In the genomic region with DNA sequence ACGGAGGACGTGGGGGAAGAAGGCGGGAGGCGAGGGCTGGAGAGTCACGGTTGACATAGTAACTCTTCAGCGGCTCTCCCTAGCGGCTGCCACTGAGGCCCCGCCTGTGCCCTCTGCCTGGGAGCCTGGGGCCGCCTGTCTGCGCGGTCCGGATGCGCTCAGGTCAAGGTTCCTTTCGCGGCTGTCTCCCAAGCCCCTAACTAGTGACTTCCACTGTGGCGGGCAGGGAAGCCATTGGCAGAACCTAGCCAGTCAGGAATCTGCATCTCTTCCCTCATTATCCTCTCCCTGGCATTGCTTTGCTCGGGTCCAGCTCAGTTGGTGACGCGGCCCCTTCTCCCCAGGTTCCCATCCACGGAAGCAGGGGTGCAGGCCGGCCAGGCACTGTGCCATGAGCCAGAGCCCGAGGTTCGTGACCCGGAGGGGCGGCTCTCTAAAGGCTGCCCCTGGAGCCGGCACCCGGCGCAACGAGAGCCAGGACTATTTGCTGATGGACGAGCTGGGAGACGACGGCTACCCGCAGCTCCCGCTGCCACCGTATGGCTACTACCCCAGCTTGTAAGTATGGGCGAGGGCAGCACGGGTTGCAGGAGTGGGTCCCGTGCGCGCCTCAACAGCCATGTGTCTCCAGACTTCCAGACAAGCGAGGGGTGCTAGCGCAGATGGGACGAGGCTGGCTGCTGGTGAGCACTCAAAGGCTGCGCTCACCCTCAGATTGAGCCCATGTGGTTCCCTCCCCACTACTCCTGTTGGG, we compare ENCODE assay signal across 8 mouse cellular contexts. TPM values are rescaled to one million over a fixed set of nuclear protein-coding genes. Genes with fewer than 3 reads are reported as not detected.
A peak's percentile ranks its signal among the peaks of the same experiment; 100 is the strongest.
DNase-seq lines count a peak whose midpoint lies in the region; ATAC-seq lines count a peak whose summit lies in the region.

A gene (plus strand): TSS at position 102 of the 754 bp plus-strand sequence.

- H3K27me3 ChIP-seq in forebrain, embryonic 16.5 days (replicated peaks; ENCODE audit: control insufficient read depth, insufficient read depth, low read length) = no peaks in the 10 kb centered on the region
- H3K27me3 ChIP-seq in intestine, embryonic 15.5 days (replicated peaks) = 0 out of 2 replicates have a peak, but pooled peaks cover 3% of the 10 kb centered on the region

- WGBS in forebrain, embryonic 16.5 days = under 1% methylated on average over 44 of the region's 44 CpGs
- WGBS in intestine, embryonic 15.5 days = 1% methylated on average over 44 of the region's 44 CpGs

- H3K27ac ChIP-seq in forebrain, embryonic 16.5 days (ENCODE audit: low read length) = no peak within 1 kb of the TSS
- no peak within 1 kb of the TSS for H3K27ac ChIP-seq in intestine, embryonic 15.5 days

- peak; percentile 66 for DNase-seq in ES-CJ7 (ENCODE audit: low read depth, low spot score)
- peak; percentile 52 for DNase-seq in adrenal gland, postnatal 14 days
- DNase-seq in left cerebral cortex, postnatal 25 days (ENCODE audit: low spot score in 2 of 2) = peak; percentile 13 to 24
- DNase-seq in right cerebral cortex, postnatal 14 days = peak; percentile 26
- DNase-seq in adipocyte (ENCODE audit: low spot score) = no peak

- intact Hi-C loops in left cerebral cortex, postnatal 25 days (cut with DNase I) = no loop called here

- ATAC-seq in forebrain, embryonic 16.5 days = peak; percentile 93
- ATAC-seq in intestine, embryonic 15.5 days = peak; percentile 95
- peak; percentile 93 for ATAC-seq in megakaryocyte progenitor cell, adult 5-6 weeks (replicated peaks; ENCODE audit: poor library complexity)

- no peaks in the 10 kb centered on the region for H3K36me3 ChIP-seq in forebrain, embryonic 16.5 days (ENCODE audit: control insufficient read depth, insufficient read depth)
- H3K36me3 ChIP-seq in intestine, embryonic 15.5 days = no peaks in the 10 kb centered on the region

- H3K4me1 ChIP-seq in forebrain, embryonic 16.5 days (replicated peaks; ENCODE audit: control insufficient read depth, insufficient read depth, low read length) = peaks cover 4% of the 10 kb centered on the region
- H3K4me1 ChIP-seq in intestine, embryonic 15.5 days (replicated peaks) = peaks cover 5% of the 10 kb centered on the region; the same call in 1 of the 2 replicates

- H3K9me3 ChIP-seq in forebrain, embryonic 16.5 days (ENCODE audit: control insufficient read depth, low read length) = no peaks in the 10 kb centered on the region
- H3K9me3 ChIP-seq in intestine, embryonic 15.5 days = no peaks in the 10 kb centered on the region

- H3K4me3 ChIP-seq in forebrain, embryonic 16.5 days (replicated peaks; ENCODE audit: low read length) = peak within 1 kb of the TSS; percentile 53
- H3K4me3 ChIP-seq in intestine, embryonic 15.5 days (replicated peaks) = peak within 1 kb of the TSS; percentile 46

- H3K9ac ChIP-seq in forebrain, embryonic 16.5 days (replicated peaks; ENCODE audit: low read depth, low read length) = peak within 1 kb of the TSS; percentile 58
- peak within 1 kb of the TSS; percentile 43 for H3K9ac ChIP-seq in intestine, embryonic 15.5 days

- H3K4me2 ChIP-seq in forebrain, embryonic 16.5 days (ENCODE audit: low read length) = peak within 1 kb of the TSS; percentile 95
- peak within 1 kb of the TSS; percentile 91 for H3K4me2 ChIP-seq in intestine, embryonic 15.5 days (replicated peaks)

RNA-seq across cellular contexts. Expression of the gene that starts here (rescaled TPM):
- 2.7 and 3.7 TPM in 2 replicates for total RNA-seq in adrenal gland, postnatal 14 days (2021)
- 0.42 and 0.56 TPM in 2 replicates for polyA plus RNA-seq in forebrain, embryonic 16.5 days (2015; fragmentation: Nextera tagmentation; extraction: Ambion mirVana)
- 2.8 and 3.2 TPM in 2 replicates for polyA plus RNA-seq in intestine, embryonic 15.5 days (2015; fragmentation: Nextera tagmentation; extraction: Ambion mirVana)
- total RNA-seq in left cerebral cortex, postnatal 25 days (2021) = 10 to 100 TPM; 12.2 to 13.1 TPM
- 0.49 TPM in 1 of 2 replicates, not detected in the other for total RNA-seq in megakaryocyte progenitor cell, adult 5-6 weeks (2015)
- total RNA-seq in megakaryocyte progenitor cell, adult 5-6 weeks (2017) = 1.0 TPM in 1 of 2 replicates, not detected in the other

Comparison
In these comparisons a context has a peak if more than half of its experiments do, and no peak if none do; other contexts are left out.
1. Peak in ATAC-seq, H3K4me3 ChIP-seq, H3K9ac ChIP-seq and H3K4me2 ChIP-seq in forebrain, embryonic 16.5 days; RNA of the gene not detected or under 1 TPM.